Mouse (Mus musculus) heart, embryonic 11.5 days (tissue): ENCODE results near the gene 4930568D16Rik. TPM values are rescaled to one million over a fixed set of nuclear protein-coding genes. Genes with fewer than 3 reads are reported as not detected.

Experiments
- ATAC-seq: fragments of 200-750 bp; cut with Nextera tagmentation; replicated peaks from 2 replicates; pipeline ENCODE4 v1.8.0; 2017; ENCODE audit warnings: moderate library complexity; ENCODE audit not compliant: insufficient number of reproducible peaks, low FRiP score, low TSS enrichment
- H3K27ac ChIP-seq: fragments of 300-500 bp; sonication (generic); 2 replicates; pipeline ENCODE4 v1.5.1; 2014; ENCODE audit warnings: mild to moderate bottlenecking, low read depth, low read length
- H3K27me3 ChIP-seq: fragments of 300-500 bp; sonication (generic); 2 replicates; pipeline ENCODE4 v1.6.1; 2014; ENCODE audit warnings: mild to moderate bottlenecking, low read length, mixed read lengths; ENCODE audit not compliant: control insufficient read depth, insufficient read depth
- H3K36me3 ChIP-seq: fragments of 300-500 bp; sonication (generic); 2 replicates; pipeline ENCODE4 v1.6.1; 2014; ENCODE audit warnings: mild to moderate bottlenecking, low read length, moderate library complexity, mixed read lengths; ENCODE audit not compliant: control insufficient read depth, insufficient read depth
- H3K4me1 ChIP-seq: fragments of 300-500 bp; sonication (generic); 2 replicates; pipeline ENCODE4 v1.6.1; 2014; ENCODE audit warnings: low read length; ENCODE audit not compliant: control insufficient read depth, insufficient read depth
- H3K4me2 ChIP-seq: fragments of 300-500 bp; sonication (generic); 2 replicates; pipeline ENCODE4 v1.6.1; 2014; ENCODE audit warnings: mild to moderate bottlenecking, moderate library complexity
- H3K4me3 ChIP-seq: fragments of 300-500 bp; sonication (generic); 2 replicates; pipeline ENCODE4 v1.5.1; 2014; ENCODE audit warnings: low read depth, low read length
- H3K9ac ChIP-seq: fragments of 300-500 bp; sonication (generic); 2 replicates; pipeline ENCODE4 v1.6.1; 2014; ENCODE audit warnings: mild to moderate bottlenecking, low read depth, low read length, moderate library complexity
- H3K9me3 ChIP-seq: fragments of 300-500 bp; sonication (generic); replicated peaks from 2 replicates; pipeline ENCODE4 v1.6.1; 2016; ENCODE audit warnings: low read length; ENCODE audit not compliant: control insufficient read depth
- WGBS: fragments of 180-500 bp; shearing (Covaris S2); extraction: QIAGEN DNeasy Blood & Tissue Kit; methylation state at CpG from one replicate; pipeline ENCODE4 v1.1.7; 2014; ENCODE audit not compliant: insufficient replicate concordance; 5-methylcytosine and 5-hydroxymethylcytosine counted together
- polyA plus RNA-seq: library from polyadenylated mRNA; unstranded; fragments of >200 nt; fragmentation: Nextera tagmentation; extraction: Ambion mirVana; gene quantifications from 2 replicates; pipeline ENCODE4 v1.2.1, GENCODE M21; 2014

Gene 4930568D16Rik
- polyA plus RNA-seq, 1 experiment from 2014 or later = not detected

DNA sequence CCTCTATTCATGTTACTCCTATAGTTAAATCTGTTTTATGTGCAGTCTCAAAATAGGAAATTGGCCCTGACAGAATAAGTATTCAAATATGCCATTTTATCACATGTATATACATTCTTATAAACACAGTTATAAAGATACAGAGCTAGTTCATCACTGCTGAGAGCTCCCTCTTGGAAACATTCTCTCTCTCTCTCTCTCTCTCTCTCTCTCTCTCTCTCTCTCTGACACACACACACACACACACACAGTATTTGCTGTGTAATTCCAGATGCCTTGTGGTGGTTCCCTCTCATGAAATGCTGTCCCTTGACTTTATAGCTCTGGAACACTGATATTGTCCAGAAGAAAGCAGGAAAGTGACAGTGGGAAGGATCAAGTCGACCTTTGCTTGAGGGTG is 29.5 kb downstream of the 4930568D16Rik start:
- WGBS = 46% methylated on average over 1 of the region's 1 CpGs
- H3K36me3 ChIP-seq = no peaks in the 10 kb centered on the region
- no peak for ATAC-seq
- H3K27ac ChIP-seq = no peak overlapping the region
- peaks cover 12% of the 10 kb centered on the region; the same call in 1 of the 2 replicates for H3K4me1 ChIP-seq
- no peaks in the 10 kb centered on the region for H3K27me3 ChIP-seq
- H3K4me3 ChIP-seq = no peak overlapping the region
- H3K4me2 ChIP-seq = no peak overlapping the region
- no peak overlapping the region for H3K9ac ChIP-seq
- no peaks in the 10 kb centered on the region for H3K9me3 ChIP-seq

- Histone ChIP-seq H3K36me3 (no peaks in the 10 kb centered on the region), H3K27ac (peak overlapping the region; percentile 13; the same call in 1 of the 2 replicates), H3K9me3 (no peaks in the 10 kb centered on the region), H3K4me2 (peak overlapping the region; percentile 98), H3K4me1 (peaks cover 12% of the 10 kb centered on the region; the same call in 1 of the 2 replicates), H3K9ac (peak overlapping the region; percentile 46; the same call in 1 of the 2 replicates), H3K27me3 (no peaks in the 10 kb centered on the region), H3K4me3 (peak overlapping the region; percentile 89)
- 56% methylated on average over 10 of the region's 10 CpGs for WGBS
- ATAC-seq = no peak
Observed at GRCm38 (mm10) chr2:35337419-35337818, 30.1 kb downstream of the 4930568D16Rik start.

DNA sequence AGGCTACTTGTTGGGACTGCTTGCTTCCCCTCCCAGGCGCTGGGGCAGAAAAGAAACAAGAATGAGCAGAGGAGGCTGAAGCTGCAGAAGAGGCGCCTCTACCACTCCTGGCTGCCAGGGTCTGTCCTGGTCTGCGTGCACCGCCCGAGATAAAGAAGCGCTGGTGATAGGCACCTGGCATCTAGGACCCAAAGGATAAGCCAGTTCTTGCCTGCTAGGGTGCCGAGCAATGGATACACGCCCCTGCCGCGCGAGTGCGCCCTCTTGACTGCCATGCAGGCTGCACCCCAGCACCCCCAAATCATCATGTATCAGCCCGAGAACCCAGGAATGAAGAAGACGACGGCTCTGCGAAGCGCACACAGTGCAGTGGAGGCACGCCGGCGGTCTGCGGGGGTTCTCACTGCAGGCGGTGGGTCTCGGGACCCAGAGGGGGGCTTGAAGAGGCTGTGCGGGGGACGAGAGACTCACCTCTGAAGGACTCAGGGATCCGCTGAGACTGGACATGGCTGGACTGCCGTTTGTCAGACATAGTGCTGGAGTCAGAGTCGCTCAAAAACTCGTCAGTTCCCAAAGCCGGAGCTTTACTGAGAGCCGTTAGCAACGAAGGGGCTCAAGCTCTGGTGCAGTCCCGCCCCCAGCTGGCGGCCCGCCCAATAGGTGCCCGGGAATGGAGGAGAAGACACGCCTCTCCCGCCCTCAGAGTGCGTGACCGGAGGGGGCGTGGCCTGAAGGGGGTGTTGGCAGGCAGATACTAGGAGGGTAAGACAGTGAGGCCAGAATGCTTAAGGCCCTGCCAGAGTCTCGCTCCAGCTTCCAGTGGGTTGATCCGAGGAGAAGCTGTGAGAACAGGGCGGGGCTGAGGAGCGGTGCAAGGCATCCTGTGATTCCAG is 30.9 kb downstream of the 4930568D16Rik start, which contains the start of gene Stom:
Stom (minus strand) TSS at position 589 of the 893 bp plus-strand sequence.
- H3K9ac ChIP-seq = peak within 1 kb of the TSS; percentile 89
- peak; percentile 99 for ATAC-seq
- peak within 1 kb of the TSS; percentile 93 for H3K27ac ChIP-seq
- peak within 1 kb of the TSS; percentile 98 for H3K4me2 ChIP-seq
- H3K36me3 ChIP-seq = no peaks in the 10 kb centered on the region
- peak within 1 kb of the TSS; percentile 89 for H3K4me3 ChIP-seq
- H3K4me1 ChIP-seq = peaks cover 12% of the 10 kb centered on the region; the same call in 1 of the 2 replicates
- 1% methylated on average over 45 of the region's 45 CpGs for WGBS
- no peaks in the 10 kb centered on the region for H3K9me3 ChIP-seq
- no peaks in the 10 kb centered on the region for H3K27me3 ChIP-seq

DNA sequence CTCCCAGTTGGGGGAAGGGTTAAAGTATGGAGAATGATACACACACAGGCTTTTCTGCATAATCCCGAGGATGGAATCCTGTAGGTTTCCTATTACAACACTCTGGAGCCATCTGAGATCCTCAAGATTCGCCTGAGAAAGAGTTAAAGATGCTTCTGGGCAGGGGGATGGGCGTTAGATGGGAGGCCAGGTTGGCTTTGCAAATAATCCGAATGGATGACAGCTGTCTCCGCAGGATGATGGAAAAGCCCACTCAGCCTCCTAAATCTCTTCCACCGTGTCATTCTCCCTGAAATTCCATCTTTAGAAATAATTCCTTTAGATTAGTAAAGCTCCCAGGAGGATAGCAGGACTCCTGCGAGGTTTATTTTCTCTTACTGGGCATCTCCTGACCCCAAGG is 31.9 kb downstream of the 4930568D16Rik start:
- peak overlapping the region; percentile 98 for H3K4me2 ChIP-seq
- 9% methylated on average over 7 of the region's 7 CpGs for whole genome bisulfite sequencing
- no peak for ATAC-seq
- H3K9me3 ChIP-seq = no peaks in the 10 kb centered on the region
- peak overlapping the region; percentile 89; the same call in 1 of the 2 replicates for H3K9ac ChIP-seq
- H3K4me1 ChIP-seq = peaks cover 12% of the 10 kb centered on the region; the same call in 1 of the 2 replicates
- H3K4me3 ChIP-seq = peak overlapping the region; percentile 89
- no peaks in the 10 kb centered on the region for H3K27me3 ChIP-seq
- H3K36me3 ChIP-seq = no peaks in the 10 kb centered on the region
- 0 out of 2 replicates have a peak overlapping the region, but pooled peaks have one; percentile 93 for H3K27ac ChIP-seq

DNA sequence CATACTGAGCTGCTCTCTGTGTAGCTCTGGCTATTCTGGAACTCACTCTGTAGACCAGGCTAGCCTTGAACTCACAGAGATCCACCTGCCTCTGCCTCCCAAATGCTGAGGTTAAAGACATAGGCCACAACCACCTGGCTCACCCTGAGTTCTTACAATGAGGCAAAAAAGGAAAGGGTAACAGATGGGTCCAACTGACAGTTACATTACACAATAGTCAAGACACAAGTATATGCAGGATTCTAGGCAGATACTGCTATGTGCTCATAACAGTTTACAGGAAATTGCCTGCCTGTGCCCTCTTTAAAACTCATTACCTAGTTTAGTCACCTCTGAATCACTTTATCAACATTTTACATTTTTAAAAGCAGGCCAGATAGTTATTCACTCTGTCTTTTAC is 33.9 kb downstream of the 4930568D16Rik start:
- no peaks in the 10 kb centered on the region for H3K36me3 ChIP-seq
- H3K27me3 ChIP-seq = no peaks in the 10 kb centered on the region
- ATAC-seq = no peak
- no peak overlapping the region for H3K4me2 ChIP-seq
- H3K4me3 ChIP-seq = no peak overlapping the region
- no peak overlapping the region for H3K9ac ChIP-seq
- H3K4me1 ChIP-seq = peaks cover 12% of the 10 kb centered on the region; the same call in 1 of the 2 replicates
- no peaks in the 10 kb centered on the region for H3K9me3 ChIP-seq
- no peak overlapping the region for H3K27ac ChIP-seq

GRCm38 (mm10) chr2:35331205-35331604 is 36.3 kb downstream of the 4930568D16Rik start:
- Histone ChIP-seq H3K27me3 (no peaks in the 10 kb centered on the region), H3K36me3 (no peaks in the 10 kb centered on the region), H3K4me3 (no peak overlapping the region), H3K4me1 (peaks cover 10% of the 10 kb centered on the region; the same call in 1 of the 2 replicates), H3K27ac (no peak overlapping the region), H3K9ac (no peak overlapping the region), H3K4me2 (no peak overlapping the region), H3K9me3 (no peaks in the 10 kb centered on the region)
- ATAC-seq = no peak
- 61% methylated on average over 2 of the region's 2 CpGs for WGBS

DNA sequence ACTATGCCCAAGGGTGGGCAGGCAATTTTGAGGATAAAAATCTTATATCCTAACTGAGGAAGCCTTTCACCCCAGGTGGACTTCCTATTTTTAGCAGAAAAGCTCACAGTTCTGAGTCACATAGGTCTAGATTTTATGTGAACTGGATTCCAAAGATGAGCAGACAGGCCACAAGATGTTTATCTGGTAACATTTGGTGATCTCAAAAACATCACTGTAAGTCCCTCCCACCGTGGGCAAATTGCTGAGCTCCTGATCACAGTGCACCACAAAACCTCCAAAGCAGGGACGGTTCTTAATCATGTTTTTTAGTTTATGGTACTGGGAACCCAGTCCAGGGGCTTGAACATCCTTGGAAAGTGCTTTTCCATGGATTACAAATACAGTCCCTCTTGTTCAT is 38.5 kb downstream of the 4930568D16Rik start:
- Histone ChIP-seq H3K9ac (no peak overlapping the region), H3K27ac (no peak overlapping the region), H3K27me3 (no peaks in the 10 kb centered on the region), H3K4me3 (no peak overlapping the region), H3K4me1 (peaks cover 3% of the 10 kb centered on the region; the same call in 1 of the 2 replicates), H3K4me2 (no peak overlapping the region), H3K36me3 (no peaks in the 10 kb centered on the region), H3K9me3 (no peaks in the 10 kb centered on the region)
- WGBS = 85% methylated on average over 2 of the region's 2 CpGs
- ATAC-seq = no peak

GRCm38 (mm10) chr2:35328064-35328792 is 39.3 kb downstream of the 4930568D16Rik start:
- no peaks in the 10 kb centered on the region for H3K9me3 ChIP-seq
- no peak overlapping the region for H3K4me2 ChIP-seq
- no peak overlapping the region for H3K4me3 ChIP-seq
- 49% methylated on average over 11 of the region's 11 CpGs for whole genome bisulfite sequencing
- H3K27me3 ChIP-seq = no peaks in the 10 kb centered on the region
- H3K4me1 ChIP-seq = peaks cover 3% of the 10 kb centered on the region; the same call in 1 of the 2 replicates
- no peak overlapping the region for H3K9ac ChIP-seq
- no peak for ATAC-seq
- H3K27ac ChIP-seq = no peak overlapping the region
- H3K36me3 ChIP-seq = no peaks in the 10 kb centered on the region
